Mouse (Mus musculus): ENCODE measurements around the gene Zfp958. TPM values are rescaled to one million over a fixed set of nuclear protein-coding genes. Genes with fewer than 3 reads are reported as not detected.
"Not testable (repeated sequence)": the region's sequence is repeated elsewhere in the genome, so short reads cannot be mapped to it uniquely, and the experiment has no call there.

The Zfp958 gene
- 15.4 and 16.8 TPM in 2 replicates for polyA plus RNA-seq (2015; fragmentation: Nextera tagmentation; extraction: Ambion mirVana)

GRCm38 (mm10) chr8:4612932-4613853 is at the start of gene Zfp958:
Zfp958 (plus strand) TSS chr8:4613167.
- H3K9me3 ChIP-seq = no peaks in the 10 kb centered on the region; the same call in 1 of the 2 replicates
- peak within 1 kb of the TSS; percentile 87 for H3K4me3 ChIP-seq
- peak; percentile 100 for ATAC-seq (ENCODE audit: low read depth)
- H3K4me1 ChIP-seq (replicated peaks) = peaks cover 22% of the 10 kb centered on the region
- H3K4me2 ChIP-seq = peak within 1 kb of the TSS; percentile 95
- peak within 1 kb of the TSS; percentile 95 for H3K9ac ChIP-seq
- WGBS = under 1% methylated on average over 25 of the region's 25 CpGs
- peaks cover 12% of the 10 kb centered on the region for H3K36me3 ChIP-seq
- H3K27ac ChIP-seq (replicated peaks) = peak within 1 kb of the TSS; percentile 92
- H3K27me3 ChIP-seq = no peaks in the 10 kb centered on the region

DNA sequence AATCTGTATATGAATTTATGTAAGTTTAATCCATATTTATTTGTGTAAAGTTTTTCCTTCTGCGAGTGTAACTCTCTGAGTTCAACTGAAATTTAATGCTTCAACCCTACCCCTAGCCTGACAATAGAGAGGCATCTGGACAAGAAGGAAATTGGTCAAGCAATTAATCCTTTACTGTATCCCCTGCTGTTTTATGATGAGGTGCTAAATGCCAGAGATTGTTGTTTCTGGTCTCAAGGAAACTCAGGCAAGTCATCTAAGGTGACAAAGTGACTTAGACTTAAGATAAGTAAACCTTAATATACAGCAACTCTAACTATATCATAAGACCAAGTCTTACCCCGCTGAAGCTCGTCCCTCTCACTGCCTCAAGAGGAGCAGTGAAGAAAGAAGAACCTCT is 31.0 kb upstream of the Zfp958 start:
- Histone ChIP-seq H3K36me3 (no peaks in the 10 kb centered on the region), H3K9ac (no peak overlapping the region), H3K27ac (replicated peaks) (no peak overlapping the region), H3K4me3 (no peak overlapping the region), H3K4me2 (no peak overlapping the region), H3K27me3 (no peaks in the 10 kb centered on the region), H3K4me1 (replicated peaks) (no peaks in the 10 kb centered on the region), H3K9me3 (no peaks in the 10 kb centered on the region)
- no peak for ATAC-seq (ENCODE audit: low read depth)
- 19% methylated on average over 3 of the region's 3 CpGs for WGBS

DNA sequence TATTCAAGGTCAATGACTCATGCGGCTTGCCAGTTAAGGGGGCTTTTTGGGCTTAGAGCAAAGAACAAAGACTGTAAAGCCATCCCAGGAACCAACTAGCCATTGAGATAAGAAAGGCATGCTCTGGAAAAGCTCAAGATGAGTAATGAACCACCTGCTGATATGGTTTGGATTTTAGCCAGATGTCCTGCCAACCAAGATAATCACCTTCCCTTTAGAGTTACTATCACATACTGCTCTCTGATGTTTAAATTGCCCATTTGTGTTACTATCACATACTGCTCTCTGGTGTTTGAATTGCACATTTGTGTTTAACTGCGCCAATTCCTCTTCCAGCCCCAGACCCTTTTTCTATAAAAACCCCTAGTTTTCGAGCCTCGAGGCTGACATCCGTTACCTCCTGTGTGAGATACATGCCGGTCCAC is 30.2 kb upstream of the Zfp958 start:
- H3K27ac ChIP-seq (replicated peaks) = no peak overlapping the region
- no peak overlapping the region for H3K4me3 ChIP-seq
- H3K36me3 ChIP-seq = no peaks in the 10 kb centered on the region
- H3K27me3 ChIP-seq = no peaks in the 10 kb centered on the region
- no peak overlapping the region for H3K9ac ChIP-seq
- ATAC-seq (ENCODE audit: low read depth) = no peak
- no peaks in the 10 kb centered on the region for H3K4me1 ChIP-seq (replicated peaks)
- no peaks in the 10 kb centered on the region for H3K9me3 ChIP-seq
- no peak overlapping the region for H3K4me2 ChIP-seq
- 40% methylated on average over 6 of the region's 6 CpGs for WGBS

- no peak overlapping the region for H3K27ac ChIP-seq (replicated peaks)
- H3K27me3 ChIP-seq = no peaks in the 10 kb centered on the region
- WGBS = 96% methylated on average over 1 of the region's 1 CpGs
- no peaks in the 10 kb centered on the region for H3K9me3 ChIP-seq
- no peak for ATAC-seq (ENCODE audit: low read depth)
- H3K9ac ChIP-seq = no peak overlapping the region
- H3K4me1 ChIP-seq (replicated peaks) = no peaks in the 10 kb centered on the region
- H3K36me3 ChIP-seq = no peaks in the 10 kb centered on the region
- H3K4me2 ChIP-seq = no peak overlapping the region
- H3K4me3 ChIP-seq = no peak overlapping the region
These were observed 28.3 kb upstream of the Zfp958 start for GRCm38 (mm10) chr8:4584660-4585059.

DNA sequence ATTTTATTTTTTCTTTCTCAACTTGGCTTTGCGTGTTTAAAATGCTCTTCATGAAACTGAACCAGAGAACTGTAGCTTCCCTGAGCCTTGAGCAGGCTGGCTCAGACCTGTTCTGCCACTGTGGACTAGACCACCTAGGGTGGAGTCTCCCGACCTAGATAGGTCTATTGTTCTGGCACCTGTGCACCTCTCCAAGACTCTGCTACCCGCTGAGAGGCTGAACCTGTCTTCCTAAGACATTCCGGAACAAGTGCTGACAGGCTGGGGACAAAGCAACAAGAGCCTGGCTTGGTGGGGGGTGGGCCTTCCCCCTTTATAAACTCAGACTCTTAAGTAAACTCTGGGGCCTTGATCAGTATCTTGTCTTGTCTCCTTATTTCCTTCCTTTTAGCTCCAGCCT is 26.6 kb upstream of the Zfp958 start:
- no peaks in the 10 kb centered on the region for H3K27me3 ChIP-seq
- no peak overlapping the region for H3K4me2 ChIP-seq
- no peaks in the 10 kb centered on the region for H3K4me1 ChIP-seq (replicated peaks)
- ATAC-seq (ENCODE audit: low read depth) = no peak
- H3K9ac ChIP-seq = no peak overlapping the region
- H3K36me3 ChIP-seq = no peaks in the 10 kb centered on the region
- 25% methylated on average over 4 of the region's 4 CpGs for WGBS
- no peak overlapping the region for H3K27ac ChIP-seq (replicated peaks)
- no peak overlapping the region for H3K4me3 ChIP-seq
- no peaks in the 10 kb centered on the region for H3K9me3 ChIP-seq

DNA sequence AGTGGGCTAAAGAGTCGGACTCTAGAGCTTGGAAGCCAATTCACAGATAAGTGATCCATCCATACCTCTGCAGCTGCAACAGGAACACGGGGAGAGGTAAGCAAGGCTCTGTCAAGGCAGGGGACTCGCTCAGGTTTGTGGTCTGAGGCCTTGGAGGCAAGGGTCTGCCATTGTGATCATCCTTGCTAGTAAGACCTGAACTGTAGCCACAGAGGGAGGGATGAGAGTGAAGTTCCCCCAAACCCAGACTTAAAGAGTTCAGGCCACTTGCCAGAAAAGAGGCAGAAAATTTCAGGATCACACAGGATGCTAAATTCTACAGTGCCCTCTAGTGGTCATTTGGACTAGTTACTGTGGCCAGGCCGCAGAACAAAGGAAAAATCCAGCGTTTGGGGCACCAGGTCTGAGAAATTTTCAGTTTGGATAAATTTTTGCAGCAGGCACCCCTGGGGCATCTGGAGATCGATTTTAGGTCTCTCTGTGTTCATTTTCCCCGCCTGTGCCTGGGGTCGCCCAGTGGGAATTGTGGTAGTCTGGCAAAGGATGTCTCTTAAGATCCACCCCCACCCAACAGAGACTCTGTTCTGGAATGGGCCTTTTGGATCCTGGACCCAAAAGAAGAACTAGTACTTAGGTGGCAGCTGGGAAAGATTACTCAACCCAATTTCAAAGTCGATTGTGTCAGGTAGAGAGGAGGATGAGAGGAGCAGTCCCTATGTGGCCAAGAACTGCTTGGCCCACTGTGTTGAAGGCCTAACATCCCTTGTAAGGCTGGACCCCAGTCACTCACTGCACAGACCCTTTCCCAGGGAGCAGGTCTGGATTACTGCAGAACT is 24.6 kb upstream of the Zfp958 start:
- H3K9ac ChIP-seq = peak overlapping the region; percentile 31; the same call in 1 of the 2 replicates

DNA sequence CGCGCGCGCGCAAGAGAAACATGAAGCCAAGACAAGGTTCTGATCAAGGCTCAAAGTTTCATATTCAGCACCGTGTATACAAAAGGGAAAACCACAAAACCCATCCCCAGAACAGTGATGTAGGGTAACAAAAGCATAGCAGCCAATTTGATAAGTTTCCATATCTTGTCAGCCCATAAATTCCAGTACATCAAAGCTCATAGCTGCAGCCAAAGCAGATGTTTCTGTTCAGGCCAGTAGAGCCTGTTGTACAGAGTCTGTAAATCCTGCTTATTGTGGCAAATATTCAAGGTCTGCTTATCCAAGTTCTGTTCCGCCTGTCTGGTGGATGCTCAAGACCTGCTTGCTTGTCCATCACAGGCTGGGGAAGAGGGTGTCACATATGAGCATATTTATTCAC is 4.1 kb upstream of the Zfp958 start:
- no peak overlapping the region for H3K4me3 ChIP-seq
- no peaks in the 10 kb centered on the region for H3K27me3 ChIP-seq
- no peaks in the 10 kb centered on the region for H3K36me3 ChIP-seq
- H3K9ac ChIP-seq = no peak overlapping the region
- H3K9me3 ChIP-seq = no peaks in the 10 kb centered on the region
- ATAC-seq (ENCODE audit: low read depth) = no peak
- H3K4me1 ChIP-seq (replicated peaks) = peaks cover 5% of the 10 kb centered on the region
- no peak overlapping the region for H3K4me2 ChIP-seq
- 97% methylated on average over 7 of the region's 7 CpGs for WGBS
- H3K27ac ChIP-seq (replicated peaks) = no peak overlapping the region

More for the DNA sequence above, 24.6 kb upstream of the Zfp958 start:
- no peaks in the 10 kb centered on the region for H3K4me1 ChIP-seq (replicated peaks)
- peak; percentile 77 for ATAC-seq (ENCODE audit: low read depth)
- 39% methylated on average over 9 of the region's 9 CpGs for WGBS
- no peaks in the 10 kb centered on the region for H3K27me3 ChIP-seq
- no peaks in the 10 kb centered on the region for H3K36me3 ChIP-seq
- no peak overlapping the region for H3K27ac ChIP-seq (replicated peaks)
- H3K9me3 ChIP-seq = no peaks in the 10 kb centered on the region
- no peak overlapping the region for H3K4me3 ChIP-seq
- H3K4me2 ChIP-seq = no peak overlapping the region

GRCm38 (mm10) chr8:4611626-4612175 is 1.3 kb upstream of the Zfp958 start:
- not testable (repeated sequence) for H3K4me3 ChIP-seq; H3K9me3 ChIP-seq; H3K27me3 ChIP-seq; H3K36me3 ChIP-seq; ATAC-seq (ENCODE audit: low read depth); H3K27ac ChIP-seq (replicated peaks); H3K4me2 ChIP-seq; H3K9ac ChIP-seq
- H3K4me1 ChIP-seq (replicated peaks) = peaks cover 22% of the 10 kb centered on the region
- WGBS = 67% methylated on average over 4 of the region's 4 CpGs

DNA sequence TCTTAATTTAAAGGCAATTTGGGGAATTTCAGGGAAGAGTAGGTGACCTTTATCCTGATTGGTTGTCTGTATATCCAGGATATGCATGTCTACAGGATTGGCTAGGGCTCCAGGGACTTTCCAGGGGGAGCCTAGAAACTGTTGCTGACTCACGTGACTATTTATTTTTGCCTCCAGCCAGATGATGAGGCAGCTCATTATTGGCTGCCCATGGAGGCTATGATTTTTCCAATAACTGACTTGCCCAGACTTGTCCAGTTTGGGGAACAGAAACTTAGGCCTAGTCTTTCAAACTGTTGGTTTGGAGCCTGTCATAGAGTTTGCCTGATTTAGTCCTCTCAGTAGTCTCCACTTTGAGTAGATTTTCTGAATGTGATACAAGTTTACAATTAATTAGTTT is 14.4 kb downstream of the Zfp958 start:
- H3K4me2 ChIP-seq = no peak overlapping the region
- no peaks in the 10 kb centered on the region for H3K4me1 ChIP-seq (replicated peaks)
- 92% methylated on average over 1 of the region's 1 CpGs for WGBS
- H3K9ac ChIP-seq = no peak overlapping the region
- H3K4me3 ChIP-seq = no peak overlapping the region
- peaks cover 74% of the 10 kb centered on the region for H3K9me3 ChIP-seq
- no peak overlapping the region for H3K27ac ChIP-seq (replicated peaks)
- H3K36me3 ChIP-seq = peaks cover 80% of the 10 kb centered on the region
- no peak for ATAC-seq (ENCODE audit: low read depth)
- no peaks in the 10 kb centered on the region for H3K27me3 ChIP-seq

DNA sequence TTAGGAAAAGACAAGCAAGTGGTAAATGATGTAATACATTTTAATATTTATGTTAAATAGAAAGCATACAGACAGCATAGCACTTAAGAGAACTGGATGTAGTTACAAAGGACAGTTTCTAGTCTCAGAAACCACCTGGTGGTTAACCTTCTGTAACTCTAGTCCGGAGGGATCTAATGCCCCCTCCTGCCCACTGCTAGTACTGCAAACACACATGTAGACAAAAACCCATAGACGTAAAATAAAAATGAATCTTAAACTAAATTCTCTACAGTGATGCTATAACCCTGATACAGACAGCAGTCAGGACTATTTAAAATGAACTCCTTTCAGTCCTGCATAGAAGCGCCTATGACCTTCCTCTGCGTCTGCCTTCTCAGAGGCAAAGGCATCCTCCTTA is 24.1 kb downstream of the Zfp958 start:
- WGBS = 88% methylated on average over 4 of the region's 4 CpGs
- H3K4me1 ChIP-seq (replicated peaks) = no peaks in the 10 kb centered on the region
- no peak overlapping the region for H3K9ac ChIP-seq
- H3K36me3 ChIP-seq = peaks cover 23% of the 10 kb centered on the region
- no peak for ATAC-seq (ENCODE audit: low read depth)
- peaks cover 17% of the 10 kb centered on the region; the same call in 1 of the 2 replicates for H3K9me3 ChIP-seq
- H3K27me3 ChIP-seq = no peaks in the 10 kb centered on the region
- H3K4me3 ChIP-seq = no peak overlapping the region
- no peak overlapping the region for H3K4me2 ChIP-seq
- no peak overlapping the region for H3K27ac ChIP-seq (replicated peaks)

- H3K27ac ChIP-seq (replicated peaks); H3K27me3 ChIP-seq; H3K36me3 ChIP-seq; H3K9ac ChIP-seq; H3K4me2 ChIP-seq; H3K4me3 ChIP-seq; ATAC-seq (ENCODE audit: low read depth); H3K4me1 ChIP-seq (replicated peaks); H3K9me3 ChIP-seq: not testable (repeated sequence)
- 86% methylated on average over 6 of the region's 6 CpGs for WGBS
These were observed 30.0 kb downstream of the Zfp958 start for GRCm38 (mm10) chr8:4642974-4643373.

DNA sequence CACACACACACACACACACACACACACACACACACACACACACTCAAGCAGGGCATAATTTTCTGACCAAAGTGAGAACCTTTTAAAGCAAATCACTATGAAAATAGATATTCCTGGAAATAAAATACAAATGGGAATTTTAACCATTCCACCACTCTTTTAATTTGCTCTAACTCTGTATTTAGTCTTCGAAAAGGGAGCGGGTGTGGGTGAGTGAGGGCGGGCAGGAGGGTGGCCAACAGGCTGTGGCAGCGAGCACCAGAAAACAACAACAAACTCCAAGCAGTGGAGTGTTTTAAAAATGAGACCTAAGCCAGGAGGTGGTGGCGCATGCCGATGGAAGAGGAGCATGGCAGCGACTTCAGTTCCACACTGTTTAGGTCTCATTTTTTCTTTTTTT is 43.6 kb downstream of the Zfp958 start:
- Histone ChIP-seq H3K4me2 (no peak overlapping the region), H3K9me3 (no peaks in the 10 kb centered on the region), H3K9ac (no peak overlapping the region), H3K27ac (replicated peaks) (no peak overlapping the region), H3K36me3 (no peaks in the 10 kb centered on the region), H3K4me1 (replicated peaks) (no peaks in the 10 kb centered on the region), H3K27me3 (no peaks in the 10 kb centered on the region), H3K4me3 (no peak overlapping the region)
- no peak for ATAC-seq (ENCODE audit: low read depth)
- WGBS = 82% methylated on average over 7 of the region's 7 CpGs

Data from neural tube, embryonic 13.5 days (tissue).